Mouse (Mus musculus): ENCODE measurements around the gene Cacnb3.

GRCm38 (mm10) chr15:98632921-98633320, 2.3 kb downstream of the Cacnb3 start:
- TF ChIP-seq ZNF384 (IDR thresholded peaks at IDR 0.05; ENCODE audit: low read depth, low read length) (no peak), CHD2 (IDR thresholded peaks at IDR 0.05; ENCODE audit: low read depth, low read length) (no peak), MAFK (IDR thresholded peaks at IDR 0.05; ENCODE audit: insufficient read depth, low read depth, low read length) (no peak), ZC3H11A (IDR thresholded peaks at IDR 0.05; ENCODE audit: borderline replicate concordance, low read depth, low read length) (no peak)

All from ES-E14 (cell line).